ENCODE assay signal across 9 mouse cellular contexts in genomic region chr12:28699656-28700055, GRCm38 (mm10). TPM values are rescaled to one million over a fixed set of nuclear protein-coding genes. Genes with fewer than 3 reads are reported as not detected.
DNase-seq lines count a peak whose midpoint lies in the region; ATAC-seq and TF ChIP-seq lines count a peak whose summit lies in the region.
"Had no signal": no experiment of that assay in that cellular context is flagged by ENCODE, and none has a peak within 500 bp of the region (broad histone marks: within the 10 kb centered on the region; RNA-seq: fewer than 3 reads in every experiment).

No protein-coding gene starts in this region.

- peak overlapping the region; percentile 59 for H3K27ac ChIP-seq in heart, adult 2 months
- H3K27ac ChIP-seq in kidney, postnatal 0 days = no peak overlapping the region
- no peak overlapping the region for H3K27ac ChIP-seq in liver, embryonic 14.5 days
- H3K27ac ChIP-seq in neural tube, embryonic 13.5 days (replicated peaks) = peak overlapping the region; percentile 93
- no peak overlapping the region for H3K27ac ChIP-seq in stomach, postnatal 0 days (replicated peaks)
- H3K27ac ChIP-seq: lung, embryonic 15.5 days had no signal

- 0 out of 2 replicates have a peak, but pooled peaks have one; percentile 24 for TF ChIP-seq EP300 in heart, adult 2 months (IDR thresholded peaks at IDR 0.05; ENCODE audit: insufficient read depth, low read depth, low read length)
- no peak for TF ChIP-seq EP300 in liver, embryonic 14.5 days (IDR thresholded peaks at IDR 0.05; ENCODE audit: low read depth)
- TF ChIP-seq EP300 in stomach, postnatal 0 days (optimal IDR thresholded peaks at IDR 0.05) = no peak

- intact Hi-C loops in heart, adult 2 months (cut with DNase I) = loop anchor here (5.0 to 10.0 kb wide), 3 partner anchors 112 to 435 kb away; no protein-coding TSS in a partner anchor

- H3K9ac ChIP-seq in heart, adult 2 months (ENCODE audit: low read depth, low read length) = no peak overlapping the region
- no peak overlapping the region for H3K9ac ChIP-seq in kidney, postnatal 0 days (ENCODE audit: low read depth, low read length)
- H3K9ac ChIP-seq in liver, embryonic 14.5 days (replicated peaks) = no peak overlapping the region
- H3K9ac ChIP-seq in neural tube, embryonic 13.5 days = peak overlapping the region; percentile 57; the same call in 1 of the 2 replicates
- H3K9ac ChIP-seq in stomach, postnatal 0 days (ENCODE audit: low read length) = no peak overlapping the region
- H3K9ac ChIP-seq: lung, embryonic 15.5 days had no signal

- no peaks in the 10 kb centered on the region for H3K27me3 ChIP-seq in heart, adult 2 months (ENCODE audit: control insufficient read depth, insufficient read depth, low read length)
- no peaks in the 10 kb centered on the region for H3K27me3 ChIP-seq in kidney, postnatal 0 days (ENCODE audit: insufficient read depth, low read length)
- H3K27me3 ChIP-seq in liver, embryonic 14.5 days (ENCODE audit: control insufficient read depth, insufficient read depth, low read length) = no peaks in the 10 kb centered on the region
- H3K27me3 ChIP-seq in neural tube, embryonic 13.5 days = no peaks in the 10 kb centered on the region
- H3K27me3 ChIP-seq in stomach, postnatal 0 days (ENCODE audit: control insufficient read depth, insufficient read depth, low read length) = no peaks in the 10 kb centered on the region
- H3K27me3 ChIP-seq: lung, embryonic 15.5 days had no signal

- H3K79me2 ChIP-seq in heart, adult 2 months (replicated peaks; ENCODE audit: control insufficient read depth, insufficient read depth, low read length) = no peaks in the 10 kb centered on the region

- no peak; the same call in 1 of the 2 replicates for TF ChIP-seq CTCF in heart, adult 2 months (IDR thresholded peaks at IDR 0.05)
- TF ChIP-seq CTCF in kidney, postnatal 0 days (IDR thresholded peaks at IDR 0.05; ENCODE audit: low read depth) = peak; percentile 96
- peak; percentile 95 for TF ChIP-seq CTCF in liver, embryonic 14.5 days (IDR thresholded peaks at IDR 0.05; ENCODE audit: low read depth)
- peak; percentile 97 for TF ChIP-seq CTCF in stomach, postnatal 0 days (IDR thresholded peaks at IDR 0.05; ENCODE audit: low read depth)

- 9% methylated on average over 6 of the region's 6 CpGs for WGBS in heart, adult 2 months
- WGBS in kidney, postnatal 0 days = 5% methylated on average over 6 of the region's 6 CpGs
- WGBS in liver, embryonic 14.5 days (ENCODE audit: insufficient replicate concordance) = 13% methylated on average over 6 of the region's 6 CpGs
- 10% methylated on average over 6 of the region's 6 CpGs for WGBS in neural tube, embryonic 13.5 days
- WGBS in stomach, postnatal 0 days = 16% methylated on average over 6 of the region's 6 CpGs

- H3K36me3 ChIP-seq in heart, adult 2 months (ENCODE audit: control insufficient read depth, insufficient read depth, low read length) = no peaks in the 10 kb centered on the region
- H3K36me3 ChIP-seq in kidney, postnatal 0 days (ENCODE audit: insufficient read depth, low read length) = peaks cover 15% of the 10 kb centered on the region; the same call in 1 of the 2 replicates
- no peaks in the 10 kb centered on the region; the same call in 1 of the 2 replicates for H3K36me3 ChIP-seq in liver, embryonic 14.5 days (replicated peaks; ENCODE audit: control insufficient read depth, insufficient read depth, low read depth)
- peaks cover 20% of the 10 kb centered on the region for H3K36me3 ChIP-seq in neural tube, embryonic 13.5 days
- H3K36me3 ChIP-seq in stomach, postnatal 0 days (ENCODE audit: control insufficient read depth, insufficient read depth, low read length) = no peaks in the 10 kb centered on the region

- peak; percentile 85 for DNase-seq in CD4-positive, CD25-positive, alpha-beta regulatory T cell, adult 2 months (ENCODE audit: low read depth, low spot score)
- DNase-seq in adrenal gland, adult 18-20 months (ENCODE audit: low spot score in 2 of 2) = peak; percentile 66 to 74
- peak; percentile 53 for DNase-seq in embryo, embryonic 11.5 days (ENCODE audit: low read depth, low spot score)
- DNase-seq in heart, adult 2 months = peak; percentile 59 to 65
- DNase-seq in kidney, postnatal 0 days (ENCODE audit: low spot score) = peak; percentile 81
- DNase-seq in liver, embryonic 14.5 days (ENCODE audit: low read depth in 3 of 3, low spot score in 3 of 3) = peak; percentile 37 to 56 (median 46)
- DNase-seq in stomach, postnatal 0 days (ENCODE audit: low spot score) = peak; percentile 76

- H3K4me1 ChIP-seq in heart, adult 2 months (ENCODE audit: control insufficient read depth, insufficient read depth, low read length) = no peaks in the 10 kb centered on the region; the same call in 1 of the 2 replicates
- peaks cover 4% of the 10 kb centered on the region; the same call in 1 of the 2 replicates for H3K4me1 ChIP-seq in kidney, postnatal 0 days (replicated peaks; ENCODE audit: insufficient read depth, low read length)
- H3K4me1 ChIP-seq in liver, embryonic 14.5 days (replicated peaks; ENCODE audit: control insufficient read depth in 2 of 2, insufficient read depth in 2 of 2, low read length in 1 of 2) = no peaks in the 10 kb centered on the region; a peak in 1 of 4 replicates
- peaks cover 37% of the 10 kb centered on the region for H3K4me1 ChIP-seq in neural tube, embryonic 13.5 days (replicated peaks)
- H3K4me1 ChIP-seq in stomach, postnatal 0 days (replicated peaks; ENCODE audit: control insufficient read depth, insufficient read depth) = no peaks in the 10 kb centered on the region

- no peak for ATAC-seq in kidney, postnatal 0 days (replicated peaks; ENCODE audit: low FRiP score, low read depth)
- no peak for ATAC-seq in liver, embryonic 14.5 days (ENCODE audit: insufficient read depth)
- ATAC-seq in neural tube, embryonic 13.5 days (ENCODE audit: low read depth) = no peak
- no peak for ATAC-seq in stomach, postnatal 0 days (ENCODE audit: low FRiP score, low TSS enrichment)

- no peak for TF ChIP-seq POLR2A in heart, adult 2 months (IDR thresholded peaks at IDR 0.05; ENCODE audit: insufficient read depth, low read depth, low read length)

- H3K4me2 ChIP-seq in kidney, postnatal 0 days (ENCODE audit: low read length) = no peak overlapping the region
- no peak overlapping the region for H3K4me2 ChIP-seq in liver, embryonic 14.5 days (ENCODE audit: low read depth)
- no peak overlapping the region for H3K4me2 ChIP-seq in neural tube, embryonic 13.5 days
- no peak overlapping the region for H3K4me2 ChIP-seq in stomach, postnatal 0 days (replicated peaks; ENCODE audit: low read depth)
- H3K4me2 ChIP-seq: lung, embryonic 15.5 days had no signal

- H3K4me3 ChIP-seq in heart, adult 2 months = no peak overlapping the region
- no peak overlapping the region for H3K4me3 ChIP-seq in kidney, postnatal 0 days (replicated peaks; ENCODE audit: low read depth, low read length)
- no peak overlapping the region for H3K4me3 ChIP-seq in liver, embryonic 14.5 days (ENCODE audit: insufficient read depth in 1 of 2, low read depth in 2 of 2, low read length in 2 of 2)
- H3K4me3 ChIP-seq in neural tube, embryonic 13.5 days = no peak overlapping the region
- no peak overlapping the region for H3K4me3 ChIP-seq in stomach, postnatal 0 days (ENCODE audit: low read depth, low read length)
- H3K4me3 ChIP-seq: lung, embryonic 15.5 days had no signal

- H3K9me3 ChIP-seq in kidney, postnatal 0 days (replicated peaks; ENCODE audit: low read length) = no peaks in the 10 kb centered on the region
- no peaks in the 10 kb centered on the region for H3K9me3 ChIP-seq in liver, embryonic 14.5 days (ENCODE audit: control insufficient read depth, low read length)
- no peaks in the 10 kb centered on the region for H3K9me3 ChIP-seq in neural tube, embryonic 13.5 days
- no peaks in the 10 kb centered on the region for H3K9me3 ChIP-seq in stomach, postnatal 0 days (ENCODE audit: control insufficient read depth, low read length)
- H3K9me3 ChIP-seq: lung, embryonic 15.5 days had no signal

RNA-seq across cellular contexts. Expression of gene Adi1, which starts 24.6 kb away (rescaled TPM):
- 10 to 100 TPM; 74.0 to 89.9 TPM for total RNA-seq in adrenal gland, adult 18-20 months (2021)
- 10 to 100 TPM; 51.5 to 52.0 TPM for total RNA-seq in heart, adult 2 months (2021)
- 27.8 and 45.7 TPM in 2 replicates for polyA plus RNA-seq in heart, adult 2 months (2012; rRNA removed)
- polyA plus RNA-seq in kidney, postnatal 0 days (2015; fragmentation: Nextera tagmentation; extraction: Ambion mirVana) = 91.7 and 98.1 TPM in 2 replicates
- polyA plus RNA-seq in liver, embryonic 14.5 days (2012; rRNA removed) = 13.0 and 17.2 TPM in 2 replicates
- polyA plus RNA-seq in liver, embryonic 14.5 days (2014; fragmentation: Nextera tagmentation; extraction: Ambion mirVana) = 41.0 and 46.2 TPM in 2 replicates
- polyA plus RNA-seq in neural tube, embryonic 13.5 days (2015; fragmentation: Nextera tagmentation; extraction: Ambion mirVana) = 29.6 and 30.5 TPM in 2 replicates
- polyA plus RNA-seq in stomach, postnatal 0 days (2015; fragmentation: Nextera tagmentation; extraction: Ambion mirVana) = 50.9 and 55.2 TPM in 2 replicates

RNA-seq across cellular contexts. Expression of gene Rnaseh1, which starts 50.3 kb away (rescaled TPM):
- total RNA-seq in adrenal gland, adult 18-20 months (2021) = 10 to 100 TPM; 13.3 to 14.2 TPM
- 1 to 10 TPM; 6.9 to 8.4 TPM for total RNA-seq in heart, adult 2 months (2021)
- polyA plus RNA-seq in heart, adult 2 months (2012; rRNA removed) = 7.0 and 7.7 TPM in 2 replicates
- polyA plus RNA-seq in kidney, postnatal 0 days (2015; fragmentation: Nextera tagmentation; extraction: Ambion mirVana) = 23.7 and 24.8 TPM in 2 replicates
- polyA plus RNA-seq in liver, embryonic 14.5 days (2012; rRNA removed) = 7.1 and 9.7 TPM in 2 replicates
- 9.3 and 10.3 TPM in 2 replicates for polyA plus RNA-seq in liver, embryonic 14.5 days (2014; fragmentation: Nextera tagmentation; extraction: Ambion mirVana)
- 23.9 and 25.8 TPM in 2 replicates for polyA plus RNA-seq in neural tube, embryonic 13.5 days (2015; fragmentation: Nextera tagmentation; extraction: Ambion mirVana)
- polyA plus RNA-seq in stomach, postnatal 0 days (2015; fragmentation: Nextera tagmentation; extraction: Ambion mirVana) = 17.2 and 18.1 TPM in 2 replicates

RNA-seq across cellular contexts. Expression of gene Trappc12, which starts 50.6 kb away (rescaled TPM):
- 10 to 100 TPM; 30.0 to 32.5 TPM for total RNA-seq in adrenal gland, adult 18-20 months (2021)
- total RNA-seq in heart, adult 2 months (2021) = 10 to 100 TPM; 19.7 to 21.3 TPM
- 20.9 and 26.9 TPM in 2 replicates for polyA plus RNA-seq in heart, adult 2 months (2012; rRNA removed)
- 29.5 TPM in 2 replicates for polyA plus RNA-seq in kidney, postnatal 0 days (2015; fragmentation: Nextera tagmentation; extraction: Ambion mirVana)
- polyA plus RNA-seq in liver, embryonic 14.5 days (2012; rRNA removed) = 9.9 and 11.6 TPM in 2 replicates
- polyA plus RNA-seq in liver, embryonic 14.5 days (2014; fragmentation: Nextera tagmentation; extraction: Ambion mirVana) = 13.1 and 15.9 TPM in 2 replicates
- polyA plus RNA-seq in neural tube, embryonic 13.5 days (2015; fragmentation: Nextera tagmentation; extraction: Ambion mirVana) = 36.5 and 40.5 TPM in 2 replicates
- 16.6 and 16.7 TPM in 2 replicates for polyA plus RNA-seq in stomach, postnatal 0 days (2015; fragmentation: Nextera tagmentation; extraction: Ambion mirVana)

RNA-seq across cellular contexts. Expression of gene Eipr1, which starts 51.9 kb away (rescaled TPM):
- 10 to 100 TPM; 18.1 to 22.0 TPM for total RNA-seq in adrenal gland, adult 18-20 months (2021)
- total RNA-seq in heart, adult 2 months (2021) = 1 to 10 TPM; 8.6 to 8.7 TPM
- 13.5 and 21.8 TPM in 2 replicates for polyA plus RNA-seq in heart, adult 2 months (2012; rRNA removed)
- polyA plus RNA-seq in kidney, postnatal 0 days (2015; fragmentation: Nextera tagmentation; extraction: Ambion mirVana) = 34.8 and 35.3 TPM in 2 replicates
- 15.2 and 18.6 TPM in 2 replicates for polyA plus RNA-seq in liver, embryonic 14.5 days (2012; rRNA removed)
- polyA plus RNA-seq in liver, embryonic 14.5 days (2014; fragmentation: Nextera tagmentation; extraction: Ambion mirVana) = 29.4 and 31.8 TPM in 2 replicates
- polyA plus RNA-seq in neural tube, embryonic 13.5 days (2015; fragmentation: Nextera tagmentation; extraction: Ambion mirVana) = 59.9 and 69.6 TPM in 2 replicates
- polyA plus RNA-seq in stomach, postnatal 0 days (2015; fragmentation: Nextera tagmentation; extraction: Ambion mirVana) = 22.4 and 23.9 TPM in 2 replicates

Comparison
In these comparisons a context has a peak if more than half of its experiments do, and no peak if none do; other contexts are left out.
1. H3K27ac ChIP-seq: peak in heart, adult 2 months (single experiment) and neural tube, embryonic 13.5 days (single experiment); none in kidney, postnatal 0 days (single experiment), liver, embryonic 14.5 days (single experiment) and stomach, postnatal 0 days (single experiment).
2. Peak in every context shown above with its lines, with median percentiles within 50 percentile points of each other: DNase-seq.